Mouse (Mus musculus): ENCODE results near the gene Prpf6. TPM values are rescaled to one million over a fixed set of nuclear protein-coding genes. Genes with fewer than 3 reads are reported as not detected.

Prpf6 gene
- total RNA-seq, 2 experiments from 2014 or later, result 52.8 to 53.2 TPM

DNA sequence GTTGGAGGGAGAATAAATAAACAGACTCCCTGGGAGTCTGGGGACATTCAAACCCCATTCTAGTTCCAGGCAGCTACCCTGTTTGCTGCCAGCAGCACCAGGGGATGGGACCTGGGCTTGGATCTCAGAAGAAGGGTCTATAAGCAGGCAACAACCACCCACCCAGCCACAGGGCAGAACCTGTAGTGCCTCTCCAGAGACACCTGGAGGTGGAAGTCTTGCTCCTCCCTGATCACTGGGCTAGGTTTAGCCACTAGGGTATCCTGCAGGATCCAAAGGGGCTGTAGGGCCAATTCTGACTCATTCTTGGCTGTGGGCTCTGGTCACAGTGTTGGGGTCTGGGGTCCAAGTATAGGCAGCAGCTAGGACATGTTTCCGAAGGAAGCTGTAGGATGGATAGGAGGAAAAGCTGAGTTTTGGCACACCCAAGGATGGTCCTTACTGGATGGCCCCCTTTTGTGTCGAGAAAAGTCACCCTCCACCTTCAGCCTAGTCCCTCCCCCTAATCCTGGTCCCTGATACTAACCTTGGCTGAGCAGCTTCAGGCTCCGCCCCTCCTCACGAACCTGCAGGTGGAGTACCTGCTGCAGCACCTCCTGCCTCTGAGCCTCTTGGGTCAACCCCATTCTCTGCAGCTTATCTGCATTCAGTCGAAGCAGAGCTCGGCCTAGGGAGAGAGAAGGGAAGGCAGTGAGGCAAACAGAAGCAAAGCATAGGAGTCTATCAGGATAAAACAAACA, 4.7 kb downstream of the Prpf6 start:
- no peak for DNase-seq (ENCODE audit: low spot score in 2 of 2)

DNA sequence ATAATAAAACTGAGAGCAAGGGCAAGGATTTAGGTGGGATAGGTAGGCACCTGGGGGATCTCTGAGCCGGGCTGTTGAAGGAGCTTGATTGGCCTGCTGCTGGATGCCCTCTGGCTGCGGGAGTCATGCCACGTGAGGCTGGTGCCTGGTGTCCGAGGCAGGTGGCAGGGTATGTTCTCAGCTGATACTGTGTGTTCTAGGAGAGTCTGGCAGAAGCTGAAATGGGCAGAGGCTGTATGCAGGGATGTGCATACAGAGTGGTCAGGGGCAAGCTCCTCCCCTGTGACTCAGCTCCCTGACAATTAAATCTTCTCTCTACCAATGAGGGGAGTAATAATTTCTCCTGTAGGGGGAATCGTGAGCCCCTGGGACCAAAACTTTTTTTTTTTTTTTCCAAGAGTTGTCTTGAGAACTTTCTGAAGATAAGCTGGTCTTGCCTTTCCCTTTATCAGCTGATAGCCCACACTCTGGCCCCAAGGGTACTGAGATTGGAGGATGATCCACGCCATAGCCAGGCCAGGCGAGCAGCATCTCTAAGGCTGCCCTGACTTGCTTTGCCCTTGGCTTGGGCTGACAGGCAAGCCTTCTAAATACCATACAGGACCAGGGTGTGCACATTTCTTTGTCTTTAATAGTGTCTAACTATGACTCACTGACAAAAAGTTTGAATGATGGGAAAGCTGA, 5.9 kb downstream of the Prpf6 start:
- DNase-seq (ENCODE audit: low spot score in 2 of 2), result peak in 1 of 2 experiments; percentile 14

DNA sequence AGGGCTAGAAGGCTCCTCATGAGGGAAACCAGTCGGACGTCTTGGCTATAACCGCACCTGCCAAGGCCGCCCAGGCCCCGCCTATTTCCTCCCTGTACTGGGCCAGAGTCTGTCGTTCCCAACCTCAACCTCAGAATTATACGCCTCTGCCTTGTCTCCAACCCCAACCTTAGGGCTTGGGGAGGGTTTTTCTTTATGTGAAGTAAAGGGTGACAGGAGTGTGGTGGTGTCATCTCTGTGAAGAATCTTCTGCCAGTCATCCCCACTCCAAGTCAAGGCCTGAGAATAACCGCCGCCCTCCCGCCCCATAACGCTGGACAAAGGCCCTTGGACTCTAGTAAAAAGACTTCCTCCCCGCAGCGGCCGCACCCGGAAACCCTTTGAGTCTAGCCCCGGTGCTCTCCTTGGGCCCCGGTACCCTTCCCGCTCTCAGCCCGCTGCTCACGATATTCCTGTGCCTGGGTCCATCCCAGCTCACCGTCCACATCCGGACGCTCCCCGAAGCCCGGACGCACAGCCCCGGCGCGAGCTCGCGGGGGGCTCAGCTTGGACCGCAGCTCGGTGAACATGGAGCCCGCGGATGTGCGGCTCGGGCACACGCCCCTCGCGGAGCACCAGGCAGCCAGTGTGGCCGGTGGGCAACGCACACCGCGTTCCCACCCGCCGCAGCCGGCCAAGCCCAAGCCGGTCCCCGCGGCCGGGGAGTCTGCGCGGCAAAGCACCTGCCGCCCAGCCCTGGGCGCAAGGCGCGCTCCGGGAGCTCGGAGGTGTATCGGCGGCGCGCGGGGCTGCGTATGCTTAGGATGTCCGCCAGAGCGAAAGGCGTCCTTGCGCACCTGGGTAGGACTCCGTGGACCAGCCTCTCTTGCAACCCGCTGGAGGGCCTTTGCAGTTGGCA, 7.0 kb downstream of the Prpf6 start, which contains the start of gene Samd10:
Gene Samd10, minus strand, starts transcription at position 759 of the 898 bp plus-strand sequence.
- DNase-seq (ENCODE audit: low spot score in 2 of 2), result peak; percentile 49 to 70

DNA sequence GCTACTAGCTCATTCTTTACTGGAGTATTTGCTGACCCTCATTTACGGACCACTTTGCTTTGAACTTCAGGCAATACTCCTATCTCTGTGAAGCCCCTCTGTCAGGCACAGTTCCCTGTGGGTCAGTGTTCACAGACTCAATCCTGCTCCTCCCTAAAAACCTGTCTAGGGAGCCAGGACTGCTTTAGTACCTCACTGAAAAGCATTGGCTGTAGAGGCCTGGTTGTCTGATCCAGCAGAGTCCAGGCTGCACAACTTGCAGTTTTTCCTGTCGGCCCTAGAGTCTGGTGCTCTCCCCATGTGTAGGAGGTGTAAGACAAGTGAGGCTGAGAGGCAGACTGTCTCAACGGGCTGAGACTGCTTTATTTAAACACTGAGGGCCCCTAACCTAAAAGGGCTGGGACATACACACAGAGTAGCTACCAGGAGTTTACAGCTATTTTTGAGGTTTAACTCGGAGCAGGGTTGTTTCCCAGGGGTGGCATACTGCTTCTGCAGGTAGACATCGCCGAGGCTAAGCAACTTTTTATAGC, 8.6 kb downstream of the Prpf6 start:
- no peak for DNase-seq (ENCODE audit: low spot score in 2 of 2)

DNA sequence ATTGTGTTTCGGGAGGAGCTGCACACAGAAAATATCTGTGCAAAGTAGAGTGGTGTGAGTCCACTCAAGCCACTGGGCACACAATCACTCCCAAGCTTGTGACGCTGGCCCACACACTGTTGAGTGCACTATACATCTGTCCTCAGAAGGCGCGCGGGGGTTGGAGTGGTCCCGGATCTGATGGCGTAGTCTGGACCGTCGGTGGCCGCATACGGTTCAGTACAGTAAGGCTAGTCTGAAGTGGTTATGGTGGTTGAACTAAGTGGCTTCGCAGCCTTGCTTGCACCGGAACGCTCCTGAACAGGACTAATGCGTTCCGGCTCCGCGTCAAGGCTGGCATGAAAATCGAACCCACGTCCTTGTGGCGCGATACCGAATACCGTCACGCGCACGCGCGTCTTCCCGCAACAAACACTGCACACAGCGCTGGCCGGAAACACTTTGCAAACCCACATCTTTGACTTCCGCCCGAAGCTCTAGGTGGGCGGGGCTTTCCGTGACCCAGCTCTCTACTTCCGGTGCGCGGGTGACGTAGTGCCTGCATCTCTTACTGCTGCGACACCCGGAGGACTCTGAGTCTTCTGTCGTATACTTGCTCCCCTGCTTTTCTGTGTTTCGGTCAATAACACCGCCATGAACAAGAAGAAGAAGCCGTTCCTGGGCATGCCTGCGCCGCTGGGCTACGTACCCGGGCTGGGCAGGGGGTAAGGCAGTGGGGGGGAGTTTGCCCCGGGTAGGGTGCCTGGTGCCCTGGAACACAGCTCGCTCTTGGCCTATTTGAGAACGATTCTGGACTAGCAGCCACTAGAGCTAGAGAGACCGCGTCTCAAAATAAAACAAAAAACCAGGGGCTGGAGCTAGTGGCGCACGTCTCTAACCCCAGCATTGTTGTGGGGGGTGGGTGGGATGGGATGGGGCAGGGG, 9.4 kb downstream of the Prpf6 start:
- peak; percentile 96 to 97 for DNase-seq (ENCODE audit: low spot score in 2 of 2)

DNA sequence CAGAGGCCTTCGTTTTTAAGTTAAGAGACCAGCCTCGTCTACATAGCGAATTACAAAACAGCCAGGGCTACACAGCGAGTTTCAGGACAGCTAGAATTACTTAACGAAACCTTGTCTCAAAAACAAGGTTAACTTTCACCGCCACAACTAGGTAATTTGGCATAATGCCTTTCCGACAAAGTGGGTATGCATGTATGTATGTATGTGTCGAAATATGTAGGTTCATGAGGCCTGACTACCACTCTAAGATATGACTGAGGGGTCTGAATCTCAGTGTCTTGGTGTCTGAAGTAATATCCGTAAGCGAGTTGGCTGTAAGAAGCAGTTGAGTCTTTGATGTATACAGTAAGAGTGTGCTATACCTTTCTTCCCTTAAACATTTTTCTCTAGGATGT, 10.1 kb downstream of the Prpf6 start:
- no peak for DNase-seq (ENCODE audit: low spot score in 2 of 2)

DNA sequence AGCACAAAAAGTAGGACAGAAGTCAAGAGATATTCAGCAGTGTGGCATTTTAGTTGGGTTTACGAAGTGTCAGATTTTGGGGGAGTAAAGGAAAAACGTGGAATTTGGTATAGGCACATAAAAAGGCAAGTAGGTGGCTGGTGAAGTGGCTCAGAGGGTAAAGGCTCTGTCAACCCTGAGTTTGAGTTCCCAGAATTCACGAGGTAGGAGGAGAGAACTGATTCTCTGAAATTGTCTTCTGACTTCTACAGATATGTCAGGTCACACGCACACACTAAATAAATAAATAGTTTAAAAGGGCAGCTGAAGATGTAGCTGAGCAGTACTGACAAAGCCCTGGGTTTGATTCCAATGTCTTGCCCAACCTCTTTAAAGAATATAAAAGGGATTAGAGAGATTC, 10.7 kb downstream of the Prpf6 start:
- no peak for DNase-seq (ENCODE audit: low spot score in 2 of 2)

DNA sequence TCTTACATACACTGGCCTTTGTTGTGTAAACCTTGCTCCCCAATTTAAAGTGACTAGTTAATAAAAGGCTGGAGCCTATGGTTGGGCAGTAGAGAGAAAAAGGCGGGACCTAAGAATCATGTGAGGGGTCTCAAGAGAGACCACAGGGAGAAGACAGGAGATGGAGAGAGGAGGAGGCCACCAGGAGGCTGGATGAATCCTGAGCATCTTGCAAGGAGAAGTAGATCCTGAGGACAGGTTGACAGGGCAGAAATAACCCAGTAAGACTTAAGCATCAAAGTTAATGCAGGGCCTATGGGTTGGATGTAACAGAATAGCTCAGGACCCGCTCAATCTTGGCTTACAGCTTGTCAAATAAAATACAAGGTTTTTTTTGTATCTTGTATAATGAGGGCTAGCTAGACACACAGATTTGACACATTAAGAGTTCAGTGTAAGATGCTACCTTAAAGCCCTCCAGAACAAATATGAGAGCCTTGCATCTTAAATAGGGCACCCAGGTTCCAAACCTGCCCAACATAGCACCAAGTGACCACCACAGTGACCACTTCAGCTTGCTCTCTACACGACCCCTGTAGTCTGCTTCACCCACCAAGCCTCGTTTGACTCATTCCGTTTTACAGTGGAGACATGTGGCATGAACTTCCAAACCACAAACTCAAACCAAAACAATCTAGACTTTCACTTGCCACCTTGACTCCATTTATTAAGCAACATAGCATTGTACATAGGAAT, 27.3 kb downstream of the Prpf6 start:
- DNase-seq (ENCODE audit: low spot score in 2 of 2), result no peak

DNA sequence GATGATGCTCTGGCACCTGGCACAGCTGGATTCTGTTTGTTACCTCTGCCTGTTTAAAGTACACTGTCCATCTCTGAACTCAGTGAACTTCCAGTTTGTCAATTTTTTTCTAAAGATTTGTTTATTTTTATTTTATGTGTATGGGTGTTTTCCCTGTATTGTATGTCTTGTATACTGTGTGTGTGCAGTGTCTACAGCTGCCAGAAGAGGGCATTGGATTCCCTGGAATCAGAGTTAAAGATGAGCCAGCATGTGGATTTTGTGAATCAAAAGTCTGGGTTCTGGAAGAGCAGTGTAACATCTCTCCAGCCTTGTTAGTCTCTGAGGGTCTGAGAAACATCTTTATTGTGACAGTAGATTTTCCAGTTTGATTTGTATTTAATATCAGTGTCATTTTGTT, 31.7 kb downstream of the Prpf6 start:
- DNase-seq (ENCODE audit: low spot score in 2 of 2), result peak; percentile 34 to 41

DNA sequence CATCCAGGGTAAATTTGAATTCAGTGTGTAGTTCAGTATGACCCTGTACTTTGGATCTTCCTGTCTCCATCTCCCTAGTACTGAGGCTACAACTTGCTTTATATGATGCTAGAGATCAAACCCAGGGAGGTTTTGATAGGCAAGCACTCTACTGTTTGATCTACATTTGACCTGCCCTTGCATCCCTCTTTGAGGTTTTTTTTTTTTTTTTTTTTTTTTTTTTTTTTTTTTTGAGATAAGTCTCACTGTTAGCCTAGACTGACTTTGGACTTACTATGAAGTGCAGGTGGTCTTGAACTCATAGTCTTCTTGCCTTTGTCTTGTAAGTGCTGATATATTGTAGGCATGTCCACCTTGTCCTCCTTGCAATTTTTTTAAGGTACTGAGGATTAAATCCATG, 36.8 kb downstream of the Prpf6 start:
- DNase-seq (ENCODE audit: low spot score in 2 of 2), result no peak

DNA sequence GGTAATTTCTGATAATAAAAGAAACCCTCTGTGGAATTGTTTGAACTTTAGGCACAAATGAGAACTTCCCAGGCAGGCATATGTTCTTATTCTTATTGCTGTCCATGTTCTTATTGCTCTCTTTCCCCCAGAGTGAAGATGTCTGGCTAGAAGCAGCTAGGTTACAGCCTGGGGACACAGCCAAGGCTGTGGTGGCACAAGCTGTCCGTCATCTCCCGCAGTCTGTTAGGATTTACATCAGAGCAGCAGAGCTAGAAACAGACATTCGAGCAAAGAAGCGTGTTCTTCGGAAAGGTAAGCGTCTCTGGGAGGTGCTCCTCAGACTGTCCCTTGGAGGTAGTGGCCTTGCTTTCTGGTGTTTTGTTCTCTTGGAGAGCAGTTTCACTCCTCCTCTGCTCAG, 41.0 kb downstream of the Prpf6 start:
- no peak for DNase-seq (ENCODE audit: low spot score in 2 of 2)

DNA sequence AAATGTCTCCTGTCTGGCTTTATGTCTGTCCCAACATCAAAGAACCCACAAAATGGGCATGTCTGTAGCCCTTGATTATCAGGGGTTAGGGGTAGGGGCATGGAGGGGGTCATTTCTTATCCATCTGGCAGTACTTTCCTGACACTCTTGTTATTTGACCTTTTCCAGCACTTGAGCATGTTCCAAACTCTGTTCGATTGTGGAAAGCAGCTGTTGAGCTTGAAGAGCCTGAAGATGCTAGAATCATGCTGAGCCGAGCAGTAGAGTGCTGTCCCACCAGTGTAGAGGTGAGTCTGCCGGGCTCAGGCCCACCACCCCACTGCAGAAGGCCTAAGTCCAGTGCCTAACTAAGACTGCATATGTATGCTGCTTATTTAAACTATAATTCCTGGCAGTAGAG, 44.2 kb downstream of the Prpf6 start:
- DNase-seq (ENCODE audit: low spot score in 2 of 2), result no peak

DNA sequence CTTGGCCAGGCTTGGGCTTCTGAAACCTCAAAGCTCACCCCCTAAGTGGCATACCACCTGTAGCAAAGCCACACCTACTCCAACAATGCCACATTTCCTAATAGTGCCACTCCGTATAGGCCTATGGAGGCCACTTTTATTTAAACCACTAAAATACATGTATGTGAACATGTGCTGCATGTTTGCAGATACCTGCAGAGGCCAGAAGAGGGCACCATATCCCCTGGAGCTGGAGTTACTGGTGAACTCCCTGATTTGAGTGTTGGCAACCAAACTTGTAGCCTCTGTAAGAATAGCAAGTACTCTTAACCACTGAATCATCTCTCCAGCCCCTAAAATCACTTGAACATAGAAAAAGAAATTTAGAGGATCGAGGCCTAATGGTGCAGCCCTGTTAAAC, 52.7 kb downstream of the Prpf6 start:
- DNase-seq (ENCODE audit: low spot score in 2 of 2), result peak in 1 of 2 experiments; percentile 43

DNA sequence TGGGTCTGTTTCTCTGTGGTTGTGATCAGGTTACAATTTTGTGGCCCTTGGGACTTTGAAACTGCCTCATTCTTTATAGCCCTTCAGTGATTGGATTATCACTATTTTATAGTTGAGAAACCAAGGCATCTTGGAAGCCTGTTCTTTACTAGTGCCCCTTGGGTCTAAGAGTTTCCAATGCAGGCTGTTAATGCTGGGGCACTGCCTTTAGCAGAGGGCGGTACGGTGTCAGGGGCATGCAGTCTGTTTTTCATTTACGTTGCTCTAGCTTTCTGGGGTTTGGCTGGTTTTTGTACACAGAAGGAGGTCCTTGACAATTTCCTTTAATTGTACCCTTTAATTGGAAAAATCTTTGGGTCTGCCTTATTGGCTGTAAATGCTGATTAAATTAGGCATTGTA, 54.0 kb downstream of the Prpf6 start:
- DNase-seq (ENCODE audit: low spot score in 2 of 2), result no peak

DNA sequence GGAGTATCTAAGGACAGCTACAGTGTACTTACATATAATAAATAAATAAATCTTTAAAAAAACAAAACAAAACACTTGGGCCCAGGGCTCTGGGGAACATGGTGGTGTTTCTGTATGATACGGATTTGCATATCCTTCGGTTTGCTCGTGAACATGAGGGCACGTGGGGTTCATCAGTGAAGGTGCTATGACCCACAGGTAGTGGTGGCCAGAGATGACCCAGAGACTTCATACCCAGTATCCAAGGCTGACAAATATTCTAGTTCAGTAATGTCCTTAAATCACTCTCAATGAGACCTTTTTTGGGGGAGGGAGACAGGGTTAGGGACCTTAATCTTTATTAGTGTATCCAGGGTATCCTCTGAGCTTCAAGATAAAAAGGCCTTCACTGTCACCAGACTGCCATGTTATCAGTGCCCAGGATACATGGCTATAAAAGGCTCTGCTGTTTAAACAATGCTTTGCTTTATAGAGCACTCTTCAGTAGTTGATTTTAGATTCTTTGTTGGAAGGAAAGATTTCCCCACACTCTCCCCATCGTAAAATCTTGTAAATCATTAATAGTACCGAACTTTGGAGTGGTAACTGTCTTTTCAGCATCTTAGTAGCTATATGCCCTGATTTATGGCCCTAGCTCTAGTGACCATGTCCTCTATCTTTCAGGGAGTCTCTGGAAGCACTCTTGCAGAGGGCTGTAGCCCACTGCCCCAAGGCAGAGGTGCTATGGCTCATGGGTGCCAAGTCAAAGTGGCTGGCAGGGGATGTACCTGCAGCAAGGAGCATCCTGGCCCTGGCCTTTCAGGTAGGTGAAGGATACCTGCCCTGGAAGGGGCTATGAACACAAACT, 55.2 kb downstream of the Prpf6 start:
- no peak for DNase-seq (ENCODE audit: low spot score in 2 of 2)

DNA sequence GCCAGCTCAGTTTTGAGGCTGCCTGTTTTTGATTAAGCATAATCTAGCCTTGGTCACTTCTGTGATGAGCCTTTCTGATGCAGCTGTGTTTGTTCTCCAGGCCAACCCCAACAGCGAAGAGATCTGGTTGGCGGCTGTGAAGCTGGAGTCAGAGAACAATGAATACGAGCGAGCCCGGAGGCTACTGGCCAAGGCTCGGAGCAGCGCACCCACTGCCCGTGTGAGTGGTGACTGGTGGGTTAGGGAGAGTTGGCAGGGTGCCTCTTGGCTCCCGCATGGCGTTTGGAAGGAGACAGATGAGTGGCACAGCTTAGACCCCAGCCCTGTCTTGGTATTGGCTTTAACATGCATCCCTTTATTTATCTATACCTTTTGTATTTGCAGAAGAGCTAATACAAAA, 57.3 kb downstream of the Prpf6 start:
- DNase-seq (ENCODE audit: low spot score in 2 of 2), result no peak

DNA sequence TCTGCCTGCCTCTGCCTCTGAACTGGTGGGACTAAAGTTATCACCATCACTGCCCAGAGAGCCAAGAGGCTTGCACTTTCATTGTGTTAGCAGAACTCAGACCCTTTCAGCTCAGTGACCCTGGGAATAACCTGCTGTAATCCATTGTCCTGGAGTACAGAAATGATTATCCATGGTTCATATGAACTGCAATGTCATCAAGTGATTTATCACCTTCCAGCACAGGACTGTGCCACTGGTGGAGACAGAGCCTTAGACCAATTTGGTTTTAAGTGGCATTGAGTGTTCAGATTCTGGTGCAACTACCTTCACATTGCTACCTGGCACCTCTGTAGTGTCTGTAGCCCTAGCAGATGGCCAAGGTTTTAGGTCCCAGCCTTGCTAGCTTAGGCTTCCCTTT, 61.4 kb downstream of the Prpf6 start:
- no peak for DNase-seq (ENCODE audit: low spot score in 2 of 2)

DNA sequence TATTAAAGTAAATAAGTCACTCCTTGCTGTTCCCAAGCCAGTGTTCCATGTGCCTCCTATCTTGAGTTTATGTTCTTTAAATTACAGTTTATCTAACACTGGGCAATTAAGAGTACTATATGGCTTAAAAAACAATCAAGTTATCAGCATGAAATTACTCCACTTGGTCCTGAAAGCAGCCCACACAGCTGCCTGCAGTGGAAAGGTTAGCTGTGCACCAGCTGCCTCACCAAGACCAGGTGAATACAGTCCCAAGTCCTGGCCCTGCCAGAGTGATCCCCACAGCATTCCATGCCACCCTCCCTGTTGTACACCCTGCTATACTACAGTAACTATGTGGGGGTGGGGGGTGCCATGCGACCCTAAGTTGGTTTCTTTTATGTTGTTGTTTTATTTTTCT, 61.9 kb downstream of the Prpf6 start:
- DNase-seq (ENCODE audit: low spot score in 2 of 2), result no peak

DNA sequence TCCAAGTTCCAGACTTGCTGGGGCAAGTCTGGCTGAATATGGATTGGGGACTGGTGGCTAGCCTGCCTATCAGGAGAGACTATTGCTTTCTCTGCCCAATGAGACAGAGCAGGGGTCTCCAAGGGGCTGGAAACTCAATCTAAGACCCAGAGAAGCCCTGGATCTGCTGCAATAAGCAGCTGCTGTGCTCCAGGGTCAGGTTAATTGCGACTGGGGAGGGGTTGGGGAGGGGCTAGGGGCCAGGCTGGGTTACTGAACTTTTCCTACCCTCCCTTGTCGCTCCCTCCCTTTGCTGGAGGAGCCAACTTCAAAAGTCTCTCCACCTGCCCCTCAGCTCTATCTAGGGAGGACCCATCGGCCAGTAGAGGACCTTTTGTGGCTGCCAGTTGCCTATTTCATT, 65.1 kb downstream of the Prpf6 start, which contains the start of gene Gm29797:
Gene Gm29797, plus strand, starts transcription at position 301 of the 400 bp plus-strand sequence.
- no peak for DNase-seq (ENCODE audit: low spot score in 2 of 2)
